Comparison of ENCODE assay signal across 12 mouse cellular contexts in genomic region chr10:42583902-42584435, GRCm38 (mm10). TPM values are rescaled to one million over a fixed set of nuclear protein-coding genes. Genes with fewer than 3 reads are reported as not detected.
A peak's percentile ranks its signal among the peaks of the same experiment; 100 is the strongest.
DNase-seq lines count a peak whose midpoint lies in the region; ATAC-seq and TF ChIP-seq lines count a peak whose summit lies in the region.
"Had no signal": no experiment of that assay in that cellular context is flagged by ENCODE, and none has a peak within 500 bp of the region (broad histone marks: within the 10 kb centered on the region; RNA-seq: fewer than 3 reads in every experiment).

No protein-coding gene starts in this region.

- no peak for DNase-seq in kidney, postnatal 0 days (ENCODE audit: low spot score)
- no peak for DNase-seq in kidney, adult 11 months
- peak; percentile 60 for DNase-seq in embryo, embryonic 10.5 days (ENCODE audit: low spot score)
- no peak for DNase-seq in midbrain, postnatal 0 days (ENCODE audit: low spot score)
- DNase-seq in urinary bladder, postnatal 4 days (ENCODE audit: low spot score in 2 of 2): no peak
- DNase-seq in thymus, postnatal 0 days (ENCODE audit: low spot score): no peak
- no peak for DNase-seq in urinary bladder, postnatal 25 days (ENCODE audit: low spot score)
- DNase-seq: thymus, postnatal 36 days had no signal

- peaks cover 10% of the 10 kb centered on the region; the same call in 1 of the 2 replicates for H3K4me1 ChIP-seq in kidney, postnatal 0 days (replicated peaks; ENCODE audit: insufficient read depth, low read length)
- peaks cover 29% of the 10 kb centered on the region for H3K4me1 ChIP-seq in hindbrain, embryonic 12.5 days
- no peaks in the 10 kb centered on the region for H3K4me1 ChIP-seq in midbrain, postnatal 0 days (ENCODE audit: insufficient read depth, low read length)

- no peak for ATAC-seq in kidney, postnatal 0 days (replicated peaks; ENCODE audit: low FRiP score, low read depth)
- no peak for ATAC-seq in hindbrain, embryonic 12.5 days (ENCODE audit: low FRiP score)
- no peak for ATAC-seq in midbrain, postnatal 0 days (ENCODE audit: low FRiP score)

- 2% methylated on average over 30 of the region's 32 CpGs for WGBS in kidney, postnatal 0 days
- WGBS in hindbrain, embryonic 12.5 days: 1% methylated on average over 32 of the region's 32 CpGs
- under 1% methylated on average over 32 of the region's 32 CpGs for WGBS in midbrain, postnatal 0 days

- H3K9ac ChIP-seq in kidney, postnatal 0 days (ENCODE audit: low read depth, low read length): no peak overlapping the region
- no peak overlapping the region for H3K9ac ChIP-seq in hindbrain, embryonic 12.5 days
- H3K9ac ChIP-seq in midbrain, postnatal 0 days (replicated peaks; ENCODE audit: low read length, poor library complexity, severe bottlenecking): no peak overlapping the region

- no peak overlapping the region for H3K27ac ChIP-seq in kidney, postnatal 0 days
- H3K27ac ChIP-seq in hindbrain, embryonic 12.5 days: no peak overlapping the region
- H3K27ac ChIP-seq in midbrain, postnatal 0 days (ENCODE audit: low read depth, low read length): no peak overlapping the region

- H3K4me3 ChIP-seq in kidney, postnatal 0 days (replicated peaks; ENCODE audit: low read depth, low read length): peak overlapping the region; percentile 9; the same call in 1 of the 2 replicates
- peak overlapping the region; percentile 22 for H3K4me3 ChIP-seq in hindbrain, embryonic 12.5 days
- peak overlapping the region; percentile 26 for H3K4me3 ChIP-seq in midbrain, postnatal 0 days (ENCODE audit: low read depth, low read length)
- H3K4me3 ChIP-seq: megakaryocyte, embryonic 14.5 days had no signal

- H3K36me3 ChIP-seq in kidney, postnatal 0 days (ENCODE audit: insufficient read depth, low read length): no peaks in the 10 kb centered on the region
- H3K36me3 ChIP-seq in hindbrain, embryonic 12.5 days: no peaks in the 10 kb centered on the region
- H3K36me3 ChIP-seq in midbrain, postnatal 0 days (ENCODE audit: insufficient read depth, low read length): no peaks in the 10 kb centered on the region

- peaks cover 93% of the 10 kb centered on the region for H3K27me3 ChIP-seq in kidney, postnatal 0 days (ENCODE audit: insufficient read depth, low read length)
- peaks cover 98% of the 10 kb centered on the region for H3K27me3 ChIP-seq in hindbrain, embryonic 12.5 days
- H3K27me3 ChIP-seq in midbrain, postnatal 0 days (ENCODE audit: insufficient read depth, low read length): peaks cover 67% of the 10 kb centered on the region

- H3K9me3 ChIP-seq in kidney, postnatal 0 days (replicated peaks; ENCODE audit: low read length): no peaks in the 10 kb centered on the region
- 0 out of 2 replicates have a peak, but pooled peaks cover 3% of the 10 kb centered on the region for H3K9me3 ChIP-seq in hindbrain, embryonic 12.5 days (replicated peaks)
- H3K9me3 ChIP-seq in midbrain, postnatal 0 days (ENCODE audit: low read length): no peaks in the 10 kb centered on the region

- TF ChIP-seq CTCF in kidney, postnatal 0 days (IDR thresholded peaks at IDR 0.05; ENCODE audit: low read depth): no peak
- TF ChIP-seq CTCF in midbrain, postnatal 0 days (IDR thresholded peaks at IDR 0.05): no peak

- H3K4me2 ChIP-seq in kidney, postnatal 0 days (ENCODE audit: low read length): peak overlapping the region; percentile 37; the same call in 1 of the 2 replicates
- H3K4me2 ChIP-seq in hindbrain, embryonic 12.5 days (replicated peaks): peak overlapping the region; percentile 41
- peak overlapping the region; percentile 37 for H3K4me2 ChIP-seq in midbrain, postnatal 0 days (ENCODE audit: low read depth, low read length, poor library complexity, severe bottlenecking)

RNA-seq across cellular contexts. Expression of gene Ostm1, which starts 0.3 kb away (rescaled TPM):
- polyA plus RNA-seq in kidney, postnatal 0 days (2015; fragmentation: Nextera tagmentation; extraction: Ambion mirVana): 26.6 and 27.9 TPM in 2 replicates
- 24.9 TPM in 2 replicates for polyA plus RNA-seq in hindbrain, embryonic 12.5 days (2016; fragmentation: Nextera tagmentation; extraction: Ambion mirVana)
- total RNA-seq in midbrain, postnatal 0 days (2014; rRNA removed): 41.8 and 46.6 TPM in 2 replicates
- polyA plus RNA-seq in midbrain, postnatal 0 days (2015; fragmentation: Nextera tagmentation; extraction: Ambion mirVana): 39.5 and 40.0 TPM in 2 replicates
- polyA plus RNA-seq in thymus, postnatal 0 days (2015; fragmentation: Nextera tagmentation; extraction: Ambion mirVana): 95.3 and 102 TPM in 2 replicates

RNA-seq across cellular contexts. Expression of gene Nr2e1, which starts 0.5 kb away (rescaled TPM):
- polyA plus RNA-seq in kidney, postnatal 0 days (2015; fragmentation: Nextera tagmentation; extraction: Ambion mirVana): not detected in 2 replicates
- 1.1 and 2.1 TPM in 2 replicates for polyA plus RNA-seq in hindbrain, embryonic 12.5 days (2016; fragmentation: Nextera tagmentation; extraction: Ambion mirVana)
- total RNA-seq in midbrain, postnatal 0 days (2014; rRNA removed): 1.3 and 3.2 TPM in 2 replicates
- polyA plus RNA-seq in midbrain, postnatal 0 days (2015; fragmentation: Nextera tagmentation; extraction: Ambion mirVana): 3.2 and 3.6 TPM in 2 replicates
- 0.10 TPM in 1 of 2 replicates, not detected in the other for polyA plus RNA-seq in thymus, postnatal 0 days (2015; fragmentation: Nextera tagmentation; extraction: Ambion mirVana)
- total RNA-seq: MEL had no signal
- polyA plus RNA-seq: intestine, embryonic 14.5 days had no signal
